15 mouse cellular contexts compared by ENCODE assay signal in genomic region chr9:63309008-63309407, GRCm38 (mm10).
DNase-seq lines count a peak whose midpoint lies in the region; ATAC-seq lines count a peak whose summit lies in the region.
"Had no signal": no experiment of that assay in that cellular context is flagged by ENCODE, and none has a peak within 500 bp of the region (broad histone marks: within the 10 kb centered on the region; RNA-seq: fewer than 3 reads in every experiment).

No protein-coding gene starts in this region.

- no peaks in the 10 kb centered on the region for H3K36me3 ChIP-seq in intestine, embryonic 14.5 days (ENCODE audit: control insufficient read depth, insufficient read depth, low read length)
- no peaks in the 10 kb centered on the region for H3K36me3 ChIP-seq in intestine, embryonic 15.5 days
- no peaks in the 10 kb centered on the region for H3K36me3 ChIP-seq in heart, embryonic 15.5 days
- H3K36me3 ChIP-seq in hindbrain, embryonic 12.5 days, result no peaks in the 10 kb centered on the region

- H3K9ac ChIP-seq in intestine, embryonic 14.5 days (ENCODE audit: low read length), result no peak overlapping the region
- H3K9ac ChIP-seq in intestine, embryonic 15.5 days, result no peak overlapping the region
- H3K9ac ChIP-seq in heart, embryonic 15.5 days, result no peak overlapping the region
- no peak overlapping the region for H3K9ac ChIP-seq in hindbrain, embryonic 12.5 days
- H3K9ac ChIP-seq: embryonic facial prominence, embryonic 13.5 days had no signal

- no peak for DNase-seq in intestine, embryonic 14.5 days (ENCODE audit: low spot score)
- peak; percentile 50 for DNase-seq in gastrocnemius, postnatal 14 days
- peak; percentile 54 for DNase-seq in lung, postnatal 14 days
- no peak for DNase-seq in urinary bladder, postnatal 25 days (ENCODE audit: low spot score)
- DNase-seq in cerebellum, adult 9-11 months, result no peak
- DNase-seq: cerebellum, adult 11-12 months; spleen, adult 18-20 months; thymus, postnatal 25 days had no signal

- H3K27me3 ChIP-seq in intestine, embryonic 14.5 days (replicated peaks; ENCODE audit: control insufficient read depth, insufficient read depth, low read length), result no peaks in the 10 kb centered on the region
- H3K27me3 ChIP-seq in intestine, embryonic 15.5 days (replicated peaks), result no peaks in the 10 kb centered on the region
- no peaks in the 10 kb centered on the region for H3K27me3 ChIP-seq in heart, embryonic 15.5 days
- no peaks in the 10 kb centered on the region for H3K27me3 ChIP-seq in hindbrain, embryonic 12.5 days
- H3K27me3 ChIP-seq: embryonic facial prominence, embryonic 13.5 days had no signal

- no peak overlapping the region for H3K4me3 ChIP-seq in intestine, embryonic 14.5 days (ENCODE audit: low read depth, low read length)
- H3K4me3 ChIP-seq in intestine, embryonic 15.5 days (replicated peaks), result no peak overlapping the region
- H3K4me3 ChIP-seq in heart, embryonic 15.5 days, result no peak overlapping the region
- no peak overlapping the region for H3K4me3 ChIP-seq in hindbrain, embryonic 12.5 days
- H3K4me3 ChIP-seq: embryonic facial prominence, embryonic 13.5 days; layer of hippocampus, adult 2 months had no signal

- H3K4me2 ChIP-seq in intestine, embryonic 14.5 days (ENCODE audit: low read length), result no peak overlapping the region
- no peak overlapping the region for H3K4me2 ChIP-seq in intestine, embryonic 15.5 days (replicated peaks)
- H3K4me2 ChIP-seq in heart, embryonic 15.5 days, result peak overlapping the region; percentile 26
- no peak overlapping the region for H3K4me2 ChIP-seq in hindbrain, embryonic 12.5 days (replicated peaks)
- H3K4me2 ChIP-seq: embryonic facial prominence, embryonic 13.5 days had no signal

- no peaks in the 10 kb centered on the region for H3K9me3 ChIP-seq in intestine, embryonic 14.5 days (ENCODE audit: control insufficient read depth, low read length)
- no peaks in the 10 kb centered on the region for H3K9me3 ChIP-seq in intestine, embryonic 15.5 days
- no peaks in the 10 kb centered on the region for H3K9me3 ChIP-seq in heart, embryonic 15.5 days (replicated peaks)
- H3K9me3 ChIP-seq in hindbrain, embryonic 12.5 days (replicated peaks), result no peaks in the 10 kb centered on the region
- H3K9me3 ChIP-seq: embryonic facial prominence, embryonic 13.5 days had no signal

- H3K27ac ChIP-seq in intestine, embryonic 14.5 days (ENCODE audit: low read depth), result 0 out of 2 replicates have a peak overlapping the region, but pooled peaks have one; percentile 16
- no peak overlapping the region for H3K27ac ChIP-seq in intestine, embryonic 15.5 days
- peak overlapping the region; percentile 53 for H3K27ac ChIP-seq in heart, embryonic 15.5 days
- H3K27ac ChIP-seq in hindbrain, embryonic 12.5 days, result no peak overlapping the region
- H3K27ac ChIP-seq: embryonic facial prominence, embryonic 13.5 days; layer of hippocampus, adult 2 months; macrophage had no signal

- intact Hi-C loops in gastrocnemius, postnatal 14 days (cut with DNase I; ENCODE audit: low total_unique reads), result no loop called here

- ATAC-seq in intestine, embryonic 14.5 days (replicated peaks; ENCODE audit: low FRiP score, low TSS enrichment, low read depth), result no peak
- ATAC-seq in intestine, embryonic 15.5 days, result no peak
- 0 out of 2 replicates have a peak, but pooled peaks have one; percentile 22 for ATAC-seq in heart, embryonic 15.5 days (replicated peaks; ENCODE audit: insufficient number of reproducible peaks, insufficient read depth, low FRiP score, low read depth)
- ATAC-seq in hindbrain, embryonic 12.5 days (ENCODE audit: low FRiP score), result no peak
- ATAC-seq: activated CD4-positive, CD25-positive, alpha-beta regulatory T cell, adult 4 months had no signal

- H3K4me1 ChIP-seq in intestine, embryonic 14.5 days (replicated peaks; ENCODE audit: control insufficient read depth, insufficient read depth, low read length), result peaks cover 19% of the 10 kb centered on the region
- H3K4me1 ChIP-seq in intestine, embryonic 15.5 days (replicated peaks), result peaks cover 14% of the 10 kb centered on the region
- H3K4me1 ChIP-seq in heart, embryonic 15.5 days (replicated peaks), result peaks cover 29% of the 10 kb centered on the region
- peaks cover 13% of the 10 kb centered on the region for H3K4me1 ChIP-seq in hindbrain, embryonic 12.5 days

- WGBS in intestine, embryonic 14.5 days, result 8% methylated on average over 5 of the region's 5 CpGs
- 22% methylated on average over 5 of the region's 5 CpGs for WGBS in intestine, embryonic 15.5 days
- 22% methylated on average over 5 of the region's 5 CpGs for WGBS in heart, embryonic 15.5 days
- WGBS in hindbrain, embryonic 12.5 days, result 73% methylated on average over 5 of the region's 5 CpGs

Comparison
In these comparisons a context has a peak if more than half of its experiments do, and no peak if none do; other contexts are left out.
1. H3K27ac ChIP-seq: peak in intestine, embryonic 14.5 days (single experiment) and heart, embryonic 15.5 days (single experiment); none in intestine, embryonic 15.5 days (single experiment) and hindbrain, embryonic 12.5 days (single experiment).
2. DNase-seq: peak in gastrocnemius, postnatal 14 days (single experiment) and lung, postnatal 14 days (single experiment); none in intestine, embryonic 14.5 days (single experiment), urinary bladder, postnatal 25 days (single experiment) and cerebellum, adult 9-11 months (single experiment).